Mouse (Mus musculus) liver, embryonic 14.5 days (tissue): ENCODE results near the gene Ttc30a2. TPM values are rescaled to one million over a fixed set of nuclear protein-coding genes. Genes with fewer than 3 reads are reported as not detected.

Source experiments
- ATAC-seq: fragments of 200-750 bp; cut with Nextera tagmentation; 2 replicates; pipeline ENCODE4 v1.8.0; 2017; ENCODE audit warnings: moderate number of reproducible peaks, mild to moderate bottlenecking, moderate library complexity; ENCODE audit not compliant: insufficient read depth
- DNase-seq, 3 experiments: peaks; one replicate each; pipeline ENCODE4 v3.0.0-alpha.2; 2012 to 2013; ENCODE audit warnings: low read depth in 3 of 3, low spot score in 3 of 3
- H3K27ac ChIP-seq: fragments of 300-500 bp; sonication (generic); 2 replicates; pipeline ENCODE4 v1.5.1; 2014; ENCODE audit warnings: moderate library complexity, mild to moderate bottlenecking, control low read depth, inconsistent platforms
- H3K27me3 ChIP-seq: fragments of 300-500 bp; sonication (generic); 2 replicates; pipeline ENCODE4 v1.6.1; 2014; ENCODE audit warnings: mild to moderate bottlenecking, low read length, moderate library complexity; ENCODE audit not compliant: control insufficient read depth, insufficient read depth
- H3K36me3 ChIP-seq: fragments of 300-500 bp; sonication (generic); replicated peaks from 2 replicates; pipeline ENCODE4 v1.6.1; 2014; ENCODE audit warnings: low read depth; ENCODE audit not compliant: control insufficient read depth, insufficient read depth
- H3K4me1 ChIP-seq, 2 experiments: fragments of 200-500 bp in 1 of 2; fragments of 300-500 bp in 1 of 2; sonication (generic) in 1 of 2; replicated peaks; 2 replicates each; pipeline ENCODE4 v1.6.1; 2012 to 2014; ENCODE audit warnings: antibody characterized with exemption in 1 of 2, inconsistent platforms in 1 of 2, low read length in 1 of 2; ENCODE audit not compliant: control insufficient read depth in 2 of 2, insufficient read depth in 2 of 2
- H3K4me2 ChIP-seq: fragments of 300-500 bp; sonication (generic); 2 replicates; pipeline ENCODE4 v1.6.1; 2014; ENCODE audit warnings: low read depth, mild to moderate bottlenecking, control low read depth, moderate library complexity
- H3K4me3 ChIP-seq, 2 experiments: fragments of 200-500 bp in 1 of 2; fragments of 300-500 bp in 1 of 2; sonication (generic) in 1 of 2; 2 replicates each; pipeline ENCODE4 v1.5.1; 2012 to 2014; ENCODE audit warnings: low read depth in 2 of 2, low read length in 2 of 2, mild to moderate bottlenecking in 2 of 2, control low read depth in 1 of 2, inconsistent platforms in 1 of 2, moderate library complexity in 1 of 2; ENCODE audit not compliant: insufficient read depth in 1 of 2
- H3K9ac ChIP-seq: fragments of 300-500 bp; sonication (generic); replicated peaks from 2 replicates; pipeline ENCODE4 v1.6.1; 2014; ENCODE audit warnings: mild to moderate bottlenecking, control low read depth, moderate library complexity
- H3K9me3 ChIP-seq: fragments of 300-500 bp; sonication (generic); 2 replicates; pipeline ENCODE4 v1.6.1; 2016; ENCODE audit warnings: low read length, mixed read lengths; ENCODE audit not compliant: control insufficient read depth
- CTCF ChIP-seq: IDR thresholded peaks from 2 replicates; pipeline ENCODE4 v1.5.1; 2016; ENCODE audit warnings: antibody characterized with exemption, low read depth, control low read depth
- EP300 ChIP-seq: IDR thresholded peaks from 2 replicates; pipeline ENCODE4 v1.6.1; 2016; ENCODE audit warnings: antibody characterized with exemption, low read depth
- WGBS: fragments of 180-500 bp; shearing (Covaris S2); extraction: QIAGEN DNeasy Blood & Tissue Kit; methylation state at CpG from one replicate; pipeline ENCODE4 v1.1.7; 2014; ENCODE audit not compliant: insufficient replicate concordance; 5-methylcytosine and 5-hydroxymethylcytosine counted together
- polyA plus RNA-seq, 2 experiments: library from polyadenylated mRNA; depleted of rRNA in 1 of 2; stranded (reverse) in 1 of 2; unstranded in 1 of 2; fragments of >200 nt; fragmentation: Nextera tagmentation in 1 of 2; extraction: Ambion mirVana in 1 of 2; gene quantifications; 2 replicates each; pipeline versions ENCODE4 v1.2.1 to v1.2.3; 2012 to 2014

The Ttc30a2 gene
- polyA plus RNA-seq, 2 experiments: 0.05 to 0.09 TPM

DNA sequence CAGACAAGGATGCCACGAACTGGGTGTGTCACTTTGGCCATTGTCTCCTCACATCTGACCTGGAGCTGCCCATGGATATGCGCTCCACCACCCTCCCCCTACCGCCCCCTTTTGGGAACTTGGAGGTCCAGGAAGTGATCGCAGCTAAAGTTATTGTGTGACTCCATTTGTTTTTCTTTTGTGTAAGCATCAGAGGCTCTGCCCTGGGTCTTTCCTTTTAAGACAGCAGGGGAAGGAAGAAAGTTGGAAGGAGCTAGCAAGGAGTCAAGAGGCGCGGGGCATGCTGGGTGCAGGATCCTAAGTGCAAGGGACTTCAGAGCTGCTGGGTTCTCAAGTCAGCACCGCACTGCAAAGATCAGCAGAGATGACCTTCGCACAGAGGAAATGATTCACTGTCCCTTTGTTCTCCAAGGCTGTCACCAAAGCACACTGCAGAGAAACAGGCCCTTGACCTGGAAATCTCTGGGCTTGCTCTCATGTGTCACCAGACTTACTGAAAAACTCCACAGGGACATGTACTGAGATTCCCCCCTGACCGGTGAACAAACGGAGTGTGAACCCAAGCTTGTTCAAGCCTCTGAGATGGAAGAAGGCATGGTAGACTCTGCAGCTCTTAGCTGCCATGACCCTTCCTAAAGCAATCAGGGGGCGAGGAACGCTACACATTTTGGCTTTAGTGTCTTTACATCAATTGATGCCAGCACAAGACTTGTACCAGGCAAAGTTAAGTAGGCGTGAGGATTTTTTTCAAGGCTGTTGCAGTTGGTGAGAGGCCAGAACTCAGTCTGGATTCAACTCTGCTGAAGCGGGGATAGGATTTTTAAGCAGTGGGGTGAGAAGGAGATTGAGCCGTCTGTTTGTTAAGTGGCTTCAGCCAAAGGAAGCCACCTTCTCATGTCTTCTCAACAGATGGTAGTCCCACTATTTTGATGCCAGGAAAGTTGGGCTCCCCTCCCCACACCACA lies 17.3 kb downstream of the Ttc30a2 start:
- 52% methylated on average over 15 of the region's 15 CpGs for WGBS
- Histone ChIP-seq H3K36me3 (no peaks in the 10 kb centered on the region), H3K9ac (no peak overlapping the region), H3K4me1 (peaks cover 0 to 8% of the 10 kb centered on the region in 2 experiments; a peak in 2 of 4 replicates), H3K9me3 (no peaks in the 10 kb centered on the region), H3K4me3 (no peak overlapping the region), H3K27ac (no peak overlapping the region), H3K27me3 (no peaks in the 10 kb centered on the region), H3K4me2 (no peak overlapping the region)
- DNase-seq (no peak), ATAC-seq (0 out of 2 replicates have a peak, but pooled peaks have one; percentile 33)
- TF ChIP-seq CTCF (no peak), EP300 (no peak)

GRCm38 (mm10) chr2:75959850-75960365 lies 18.1 kb downstream of the Ttc30a2 start:
- H3K9me3 ChIP-seq: no peaks in the 10 kb centered on the region
- TF ChIP-seq EP300 (no peak), CTCF (no peak)
- H3K4me2 ChIP-seq: no peak overlapping the region
- DNase-seq: no peak
- no peak overlapping the region for H3K9ac ChIP-seq
- WGBS: 34% methylated on average over 15 of the region's 15 CpGs
- ATAC-seq: no peak
- peaks cover 0 to 8% of the 10 kb centered on the region in 2 experiments; a peak in 2 of 4 replicates for H3K4me1 ChIP-seq
- H3K27ac ChIP-seq: no peak overlapping the region
- no peak overlapping the region for H3K4me3 ChIP-seq
- no peaks in the 10 kb centered on the region for H3K27me3 ChIP-seq
- H3K36me3 ChIP-seq: no peaks in the 10 kb centered on the region

DNA sequence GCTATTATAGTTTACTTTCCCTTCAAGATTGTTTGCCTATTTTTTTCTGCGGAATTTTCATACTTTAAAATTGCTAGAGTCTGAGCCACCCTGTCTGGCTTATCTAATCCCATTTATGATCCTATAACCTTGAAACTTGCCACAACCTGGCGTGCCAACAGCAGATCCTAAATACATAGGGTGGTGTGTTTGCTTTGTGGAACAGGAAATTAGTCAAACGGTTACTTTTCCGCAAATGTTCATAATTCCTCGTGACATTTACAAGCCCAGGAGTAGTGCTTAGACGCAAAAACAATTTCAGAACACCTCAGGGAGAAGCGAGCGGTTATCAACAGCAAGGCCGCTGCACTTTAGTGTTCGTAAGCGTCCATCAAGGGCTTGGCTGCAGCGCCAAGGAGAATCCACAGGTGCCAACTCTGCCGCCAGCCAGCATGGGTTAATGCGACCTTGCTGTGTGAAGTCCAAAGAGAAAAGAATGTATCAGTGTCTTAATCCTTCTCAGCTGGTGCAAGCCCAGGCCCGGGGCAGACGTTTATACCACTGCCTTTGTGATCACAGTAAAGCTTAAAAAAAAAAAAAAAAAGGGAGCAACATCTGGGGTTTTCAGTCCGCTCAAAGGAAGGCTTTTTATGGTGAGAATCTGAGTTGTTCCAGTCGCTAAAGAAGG lies 18.7 kb downstream of the Ttc30a2 start:
- ATAC-seq (no peak), DNase-seq (no peak)
- no peak overlapping the region for H3K9ac ChIP-seq
- 54% methylated on average over 18 of the region's 18 CpGs for WGBS
- H3K4me1 ChIP-seq: peaks cover 0 to 4% of the 10 kb centered on the region in 2 experiments; a peak in 2 of 4 replicates
- TF ChIP-seq CTCF (no peak), EP300 (no peak)
- H3K36me3 ChIP-seq: no peaks in the 10 kb centered on the region
- H3K4me3 ChIP-seq: no peak overlapping the region
- H3K9me3 ChIP-seq: no peaks in the 10 kb centered on the region
- no peaks in the 10 kb centered on the region for H3K27me3 ChIP-seq
- H3K4me2 ChIP-seq: no peak overlapping the region
- no peak overlapping the region for H3K27ac ChIP-seq

DNA sequence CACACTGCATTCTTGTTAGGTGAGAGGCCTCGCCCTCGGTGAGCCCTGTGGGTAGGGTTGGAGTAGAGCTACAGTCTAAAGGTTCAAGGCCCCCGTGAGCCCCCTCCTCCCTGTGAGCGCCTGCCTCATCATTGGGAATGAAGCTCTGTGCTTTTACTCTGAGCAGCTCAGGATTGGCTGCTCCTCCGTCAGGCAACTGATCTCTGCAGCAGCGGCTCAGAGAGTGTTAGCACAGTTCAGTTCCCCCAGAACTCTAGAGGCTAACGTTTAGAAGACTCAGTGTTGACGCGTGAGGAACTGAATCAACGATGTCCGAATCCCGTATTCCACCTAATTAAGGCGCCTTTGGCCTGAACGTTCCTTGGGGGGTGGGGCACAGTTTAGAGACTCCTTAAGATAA lies 22.3 kb downstream of the Ttc30a2 start:
- Histone ChIP-seq H3K36me3 (no peaks in the 10 kb centered on the region), H3K4me1 (0 out of 4 replicates have a peak, but pooled peaks cover 0 to 2% of the 10 kb centered on the region in 2 experiments), H3K27ac (no peak overlapping the region), H3K9ac (no peak overlapping the region), H3K4me2 (no peak overlapping the region), H3K4me3 (no peak overlapping the region), H3K9me3 (no peaks in the 10 kb centered on the region), H3K27me3 (no peaks in the 10 kb centered on the region)
- 62% methylated on average over 14 of the region's 14 CpGs for WGBS
- TF ChIP-seq EP300: no peak
- no peak for TF ChIP-seq CTCF
- DNase-seq (no peak), ATAC-seq (no peak)

GRCm38 (mm10) chr2:75953320-75953719 lies 24.6 kb downstream of the Ttc30a2 start:
- Histone ChIP-seq H3K4me2 (no peak overlapping the region), H3K4me3 (no peak overlapping the region), H3K36me3 (no peaks in the 10 kb centered on the region), H3K9me3 (no peaks in the 10 kb centered on the region), H3K4me1 (no peaks in the 10 kb centered on the region), H3K9ac (no peak overlapping the region), H3K27me3 (no peaks in the 10 kb centered on the region), H3K27ac (no peak overlapping the region)
- 69% methylated on average over 5 of the region's 5 CpGs for WGBS
- no peak for TF ChIP-seq CTCF
- no peak for TF ChIP-seq EP300
- ATAC-seq: no peak
- no peak for DNase-seq
